Mouse (Mus musculus): ENCODE results near the gene Krtap19-4. TPM values are rescaled to one million over a fixed set of nuclear protein-coding genes. Genes with fewer than 3 reads are reported as not detected.

Krtap19-4 gene
- polyA plus RNA-seq, 1 experiment from 2014 or later = not detected

Other genes with a start within 250 kb of the Krtap19-4 start
- gene Krtap26-1, start 237.3 kb downstream of the Krtap19-4 start, polyA plus RNA-seq (2015; fragmentation: Nextera tagmentation; extraction: Ambion mirVana) = not detected in 2 replicates
- not detected in 2 replicates for gene Krtap27-1, start 213.4 kb downstream of the Krtap19-4 start, polyA plus RNA-seq (2015; fragmentation: Nextera tagmentation; extraction: Ambion mirVana)
- not detected in 2 replicates for gene 2310061N02Rik, start 177.1 kb downstream of the Krtap19-4 start, polyA plus RNA-seq (2015; fragmentation: Nextera tagmentation; extraction: Ambion mirVana)
- gene Krtap13-1, start 156.2 kb downstream of the Krtap19-4 start, polyA plus RNA-seq (2015; fragmentation: Nextera tagmentation; extraction: Ambion mirVana) = not detected in 2 replicates
- gene Krtap13, start 133.5 kb downstream of the Krtap19-4 start, polyA plus RNA-seq (2015; fragmentation: Nextera tagmentation; extraction: Ambion mirVana) = not detected in 2 replicates
- gene 2310034C09Rik, start 126.2 kb downstream of the Krtap19-4 start, polyA plus RNA-seq (2015; fragmentation: Nextera tagmentation; extraction: Ambion mirVana) = not detected in 2 replicates
- not detected in 2 replicates for gene 2310057N15Rik, start 110.9 kb downstream of the Krtap19-4 start, polyA plus RNA-seq (2015; fragmentation: Nextera tagmentation; extraction: Ambion mirVana)
- not detected in 2 replicates for gene Gm5965, start 107.2 kb downstream of the Krtap19-4 start, polyA plus RNA-seq (2015; fragmentation: Nextera tagmentation; extraction: Ambion mirVana)
- gene Gm20741, start 72.9 kb downstream of the Krtap19-4 start, polyA plus RNA-seq (2015; fragmentation: Nextera tagmentation; extraction: Ambion mirVana) = not detected in 2 replicates
- not detected in 2 replicates for gene Krtap15, start 64.9 kb downstream of the Krtap19-4 start, polyA plus RNA-seq (2015; fragmentation: Nextera tagmentation; extraction: Ambion mirVana)
- gene Krtap14, start 58.9 kb downstream of the Krtap19-4 start, polyA plus RNA-seq (2015; fragmentation: Nextera tagmentation; extraction: Ambion mirVana) = not detected in 2 replicates
- not detected in 2 replicates for gene Krtap19-1, start 15.7 kb downstream of the Krtap19-4 start, polyA plus RNA-seq (2015; fragmentation: Nextera tagmentation; extraction: Ambion mirVana)
- gene Krtap19-2, start 10.8 kb downstream of the Krtap19-4 start, polyA plus RNA-seq (2015; fragmentation: Nextera tagmentation; extraction: Ambion mirVana) = not detected in 2 replicates
- gene Krtap19-3, start 7.1 kb downstream of the Krtap19-4 start, polyA plus RNA-seq (2015; fragmentation: Nextera tagmentation; extraction: Ambion mirVana) = not detected in 2 replicates
- gene Krtap19-5, start 11.4 kb upstream of the Krtap19-4 start, polyA plus RNA-seq (2015; fragmentation: Nextera tagmentation; extraction: Ambion mirVana) = not detected in 2 replicates
- not detected in 2 replicates for gene Krtap19-9b, start 47.2 kb upstream of the Krtap19-4 start, polyA plus RNA-seq (2015; fragmentation: Nextera tagmentation; extraction: Ambion mirVana)
- not detected in 2 replicates for gene Krtap16-3, start 77.8 kb upstream of the Krtap19-4 start, polyA plus RNA-seq (2015; fragmentation: Nextera tagmentation; extraction: Ambion mirVana)
- gene Krtap22-2, start 125.7 kb upstream of the Krtap19-4 start, polyA plus RNA-seq (2015; fragmentation: Nextera tagmentation; extraction: Ambion mirVana) = not detected in 2 replicates
- not detected in 2 replicates for gene Gm10229, start 130.2 kb upstream of the Krtap19-4 start, polyA plus RNA-seq (2015; fragmentation: Nextera tagmentation; extraction: Ambion mirVana)
- gene Krtap6-1, start 146.6 kb upstream of the Krtap19-4 start, polyA plus RNA-seq (2015; fragmentation: Nextera tagmentation; extraction: Ambion mirVana) = not detected in 2 replicates
- gene Gm10228, start 156.4 kb upstream of the Krtap19-4 start, polyA plus RNA-seq (2015; fragmentation: Nextera tagmentation; extraction: Ambion mirVana) = not detected in 2 replicates
- not detected in 2 replicates for gene Krtap6-5, start 162.8 kb upstream of the Krtap19-4 start, polyA plus RNA-seq (2015; fragmentation: Nextera tagmentation; extraction: Ambion mirVana)
- not detected in 2 replicates for gene 1110025L11Rik, start 178.9 kb upstream of the Krtap19-4 start, polyA plus RNA-seq (2015; fragmentation: Nextera tagmentation; extraction: Ambion mirVana)
- not detected in 2 replicates for gene Krtap6-3, start 198.9 kb upstream of the Krtap19-4 start, polyA plus RNA-seq (2015; fragmentation: Nextera tagmentation; extraction: Ambion mirVana)